Mouse (Mus musculus): ENCODE data around the gene Kcnip4. TPM values are rescaled to one million over a fixed set of nuclear protein-coding genes. Genes with fewer than 3 reads are reported as not detected.

Kcnip4 gene
- not detected in 2 replicates for polyA plus RNA-seq (2012; ENCODE audit: insufficient read depth, insufficient read length, missing spikeins)

DNA sequence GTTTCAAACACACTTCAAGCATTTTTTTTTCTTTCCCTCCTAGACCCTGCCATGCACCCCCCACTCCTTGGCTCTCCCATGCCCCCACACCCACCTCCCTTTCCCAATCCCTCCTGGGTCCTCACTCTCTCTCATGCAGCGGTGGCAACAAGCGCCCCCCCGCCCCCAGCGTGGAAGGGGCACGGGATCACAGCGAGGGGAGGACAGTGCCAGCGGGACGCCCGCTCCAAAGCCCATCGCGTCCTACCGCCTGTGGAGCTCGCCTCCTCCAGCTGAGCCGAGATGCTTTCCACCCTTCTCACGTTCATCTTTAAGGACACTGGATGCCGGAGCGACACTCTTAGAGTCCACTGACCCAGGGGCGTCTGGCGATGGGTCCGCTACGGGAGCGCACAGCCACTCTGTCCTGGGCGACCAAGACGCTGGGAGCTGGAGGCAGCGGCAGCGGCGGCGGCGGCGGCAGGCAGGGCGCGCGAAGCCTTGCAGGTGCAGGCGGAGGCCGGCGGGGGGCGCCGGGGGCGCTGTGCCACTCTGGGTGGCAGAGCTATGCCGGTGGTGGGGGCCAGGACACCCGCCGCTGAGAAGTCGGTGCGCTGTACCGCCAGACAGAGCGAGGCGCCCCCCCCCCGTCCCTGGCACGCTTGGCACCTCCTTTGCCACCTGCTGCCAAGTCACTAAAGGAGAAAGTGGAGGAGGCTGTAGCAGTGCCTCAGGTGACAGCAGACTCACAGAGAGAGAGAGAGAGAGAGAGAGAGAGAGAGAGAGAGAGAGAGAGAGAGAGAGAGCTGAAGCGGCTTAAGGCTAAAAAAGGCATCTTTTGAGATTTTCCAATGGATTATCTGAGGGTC, at the start of gene Kcnip4:
Gene Kcnip4, minus strand, starts transcription at position 514 of the 848 bp plus-strand sequence.
- Histone ChIP-seq H3K4me1 (ENCODE audit: control insufficient read depth, insufficient read depth, insufficient read length, low read length) (no peaks in the 10 kb centered on the region), H3K4me3 (ENCODE audit: insufficient read depth, low read depth, low read length) (no peak within 1 kb of the TSS), H3K27ac (replicated peaks; ENCODE audit: low read depth, low read length) (no peak within 1 kb of the TSS)

DNA sequence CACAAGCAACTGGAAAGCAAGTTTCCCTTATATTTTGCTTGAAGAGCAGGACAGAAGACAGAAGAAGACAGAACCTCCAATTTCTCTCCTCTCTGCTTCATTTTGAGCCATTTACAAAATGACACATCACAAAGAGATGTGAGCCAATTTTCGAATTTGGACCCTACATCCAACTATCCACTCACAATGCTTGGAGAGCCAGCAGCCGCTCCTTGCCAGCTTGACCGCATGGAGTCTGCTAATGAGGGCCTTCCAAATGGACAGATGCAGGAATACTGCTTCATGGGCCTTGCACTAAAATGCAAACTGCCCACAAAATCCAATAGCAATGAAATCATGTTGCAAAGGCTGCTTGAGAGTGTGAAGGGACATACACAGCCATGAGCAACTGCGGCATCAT, 47.2 kb upstream of the Kcnip4 start:
- H3K27ac ChIP-seq (replicated peaks; ENCODE audit: low read depth, low read length): no peak overlapping the region
- no peak overlapping the region for H3K4me3 ChIP-seq (ENCODE audit: insufficient read depth, low read depth, low read length)
- H3K4me1 ChIP-seq (ENCODE audit: control insufficient read depth, insufficient read depth, insufficient read length, low read length): no peaks in the 10 kb centered on the region

DNA sequence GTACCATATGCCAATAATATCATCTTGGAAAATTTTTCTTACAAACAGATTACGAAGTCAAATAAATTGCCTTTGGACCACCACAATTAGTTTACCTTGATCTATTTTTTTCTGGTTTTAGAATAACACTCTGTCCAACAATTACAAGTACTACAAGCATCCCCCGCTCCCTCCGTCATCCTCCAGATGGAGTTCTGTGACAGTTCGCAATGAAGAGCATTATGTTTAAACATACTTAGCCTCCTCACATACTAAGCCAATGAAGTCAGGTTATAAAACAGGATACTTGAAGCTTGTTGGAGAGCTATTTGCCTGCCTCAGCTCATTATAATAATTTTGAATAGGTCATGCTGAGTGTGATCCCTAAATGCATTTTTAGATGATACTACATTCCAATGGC, 39.0 kb upstream of the Kcnip4 start:
- H3K4me3 ChIP-seq (ENCODE audit: insufficient read depth, low read depth, low read length): no peak overlapping the region
- H3K27ac ChIP-seq (replicated peaks; ENCODE audit: low read depth, low read length): no peak overlapping the region
- no peaks in the 10 kb centered on the region for H3K4me1 ChIP-seq (ENCODE audit: control insufficient read depth, insufficient read depth, insufficient read length, low read length)

GRCm38 (mm10) chr5:49557436-49557835, 32.7 kb upstream of the Kcnip4 start:
- no peak overlapping the region for H3K27ac ChIP-seq (replicated peaks; ENCODE audit: low read depth, low read length)
- no peak overlapping the region for H3K4me3 ChIP-seq (ENCODE audit: insufficient read depth, low read depth, low read length)
- H3K4me1 ChIP-seq (ENCODE audit: control insufficient read depth, insufficient read depth, insufficient read length, low read length): no peaks in the 10 kb centered on the region

DNA sequence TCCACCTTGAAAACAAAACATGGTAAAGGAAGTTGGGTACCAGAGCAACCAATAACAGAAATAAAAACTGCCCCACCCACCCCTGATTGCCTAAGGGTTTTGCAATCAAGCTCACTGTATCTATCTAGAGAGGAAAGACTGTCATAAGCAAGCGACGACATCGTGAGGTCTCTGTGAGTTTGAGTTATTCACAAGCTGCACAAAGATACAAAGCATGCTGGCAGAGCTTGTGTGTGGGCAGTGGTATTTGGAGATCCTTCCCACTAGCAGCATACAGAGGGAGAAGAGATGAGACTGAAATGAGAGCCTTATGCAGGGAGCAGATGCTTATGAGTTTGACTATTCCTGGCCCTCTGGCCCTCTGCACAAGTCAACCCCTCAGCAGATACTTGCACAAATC, 23.2 kb upstream of the Kcnip4 start:
- Histone ChIP-seq H3K27ac (replicated peaks; ENCODE audit: low read depth, low read length) (no peak overlapping the region), H3K4me3 (ENCODE audit: insufficient read depth, low read depth, low read length) (no peak overlapping the region), H3K4me1 (ENCODE audit: control insufficient read depth, insufficient read depth, insufficient read length, low read length) (no peaks in the 10 kb centered on the region)

DNA sequence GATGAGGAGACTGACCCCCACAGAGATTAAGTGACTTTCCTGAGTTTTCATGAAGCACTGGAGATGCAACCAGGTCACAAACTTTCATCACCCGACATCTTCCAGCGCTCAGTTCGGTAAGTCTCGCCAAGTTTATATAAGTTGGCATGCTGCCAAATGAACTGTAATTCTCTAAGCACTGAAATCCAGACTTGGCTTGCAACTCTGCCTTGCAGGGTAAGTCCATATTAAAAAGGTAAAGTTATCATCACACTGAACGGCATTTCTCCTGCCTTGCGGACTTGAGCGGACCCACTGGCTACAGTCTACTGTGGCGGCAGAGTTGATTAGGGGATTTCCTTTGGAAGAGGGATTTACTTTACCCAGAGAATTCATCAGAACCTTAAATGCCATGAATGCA, 4.7 kb upstream of the Kcnip4 start:
- Histone ChIP-seq H3K4me3 (ENCODE audit: insufficient read depth, low read depth, low read length) (no peak overlapping the region), H3K4me1 (ENCODE audit: control insufficient read depth, insufficient read depth, insufficient read length, low read length) (no peaks in the 10 kb centered on the region), H3K27ac (replicated peaks; ENCODE audit: low read depth, low read length) (no peak overlapping the region)

- Histone ChIP-seq H3K4me1 (ENCODE audit: control insufficient read depth, insufficient read depth, insufficient read length, low read length) (no peaks in the 10 kb centered on the region), H3K4me3 (ENCODE audit: insufficient read depth, low read depth, low read length) (no peak overlapping the region), H3K27ac (replicated peaks; ENCODE audit: low read depth, low read length) (no peak overlapping the region)
Observed at GRCm38 (mm10) chr5:49525242-49525612, 520 bp upstream of the Kcnip4 start.

DNA sequence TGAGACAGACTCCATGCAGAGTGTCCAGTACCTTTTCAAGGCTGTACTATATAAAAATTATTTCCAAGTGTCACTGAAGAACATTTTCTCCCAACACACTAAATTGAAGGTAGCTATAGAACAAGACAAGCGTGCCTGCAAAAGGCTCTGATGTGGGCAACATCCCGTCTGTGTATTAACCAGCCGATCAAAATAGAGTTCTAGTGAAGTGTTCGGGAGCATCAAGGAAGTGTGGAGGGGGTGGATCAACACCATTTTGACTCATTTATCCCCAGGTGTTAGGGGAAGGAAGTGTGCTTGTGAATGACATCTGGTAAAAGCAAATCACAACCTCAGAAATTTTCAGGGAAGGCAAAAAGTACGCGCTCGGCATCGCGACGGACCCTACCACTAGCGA, 712 bp downstream of the Kcnip4 start:
- H3K27ac ChIP-seq (replicated peaks; ENCODE audit: low read depth, low read length): no peak overlapping the region
- no peak overlapping the region for H3K4me3 ChIP-seq (ENCODE audit: insufficient read depth, low read depth, low read length)
- no peaks in the 10 kb centered on the region for H3K4me1 ChIP-seq (ENCODE audit: control insufficient read depth, insufficient read depth, insufficient read length, low read length)

GRCm38 (mm10) chr5:49522986-49523385, 1.7 kb downstream of the Kcnip4 start:
- H3K4me3 ChIP-seq (ENCODE audit: insufficient read depth, low read depth, low read length): no peak overlapping the region

GRCm38 (mm10) chr5:49498743-49499142, 26.0 kb downstream of the Kcnip4 start:
- Histone ChIP-seq H3K4me1 (ENCODE audit: control insufficient read depth, insufficient read depth, insufficient read length, low read length) (no peaks in the 10 kb centered on the region), H3K4me3 (ENCODE audit: insufficient read depth, low read depth, low read length) (no peak overlapping the region), H3K27ac (replicated peaks; ENCODE audit: low read depth, low read length) (no peak overlapping the region)

More at GRCm38 (mm10) chr5:49522986-49523385, 1.7 kb downstream of the Kcnip4 start:
- Histone ChIP-seq H3K4me1 (ENCODE audit: control insufficient read depth, insufficient read depth, insufficient read length, low read length) (no peaks in the 10 kb centered on the region), H3K27ac (replicated peaks; ENCODE audit: low read depth, low read length) (no peak overlapping the region)

DNA sequence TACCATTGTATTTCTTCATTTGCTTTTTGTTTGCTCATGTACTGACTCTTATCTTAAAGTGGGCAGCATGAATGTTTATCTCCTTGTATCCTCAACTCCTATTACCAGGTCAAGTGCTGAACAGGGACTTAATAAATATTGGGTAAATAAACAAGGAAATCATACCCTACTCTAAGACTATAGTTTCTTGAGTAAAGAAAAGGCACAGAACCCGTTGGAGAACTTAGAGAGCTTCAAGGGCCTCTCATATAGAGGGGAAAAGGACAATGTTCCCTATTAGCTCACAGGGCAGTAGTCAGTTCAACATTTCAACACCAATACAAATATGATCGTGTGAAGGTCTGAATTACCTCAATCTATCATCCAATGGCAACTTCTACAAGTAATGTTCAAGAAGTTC, 37.4 kb downstream of the Kcnip4 start:
- Histone ChIP-seq H3K4me1 (ENCODE audit: control insufficient read depth, insufficient read depth, insufficient read length, low read length) (no peaks in the 10 kb centered on the region), H3K4me3 (ENCODE audit: insufficient read depth, low read depth, low read length) (no peak overlapping the region), H3K27ac (replicated peaks; ENCODE audit: low read depth, low read length) (no peak overlapping the region)

- H3K4me1 ChIP-seq (ENCODE audit: control insufficient read depth, insufficient read depth, insufficient read length, low read length): no peaks in the 10 kb centered on the region
- H3K4me3 ChIP-seq (ENCODE audit: insufficient read depth, low read depth, low read length): no peak overlapping the region
- no peak overlapping the region for H3K27ac ChIP-seq (replicated peaks; ENCODE audit: low read depth, low read length)
Observed at GRCm38 (mm10) chr5:49470738-49471137, 54.0 kb downstream of the Kcnip4 start.

- no peak overlapping the region for H3K4me3 ChIP-seq (ENCODE audit: insufficient read depth, low read depth, low read length)
- no peak overlapping the region for H3K27ac ChIP-seq (replicated peaks; ENCODE audit: low read depth, low read length)
- no peaks in the 10 kb centered on the region for H3K4me1 ChIP-seq (ENCODE audit: control insufficient read depth, insufficient read depth, insufficient read length, low read length)
Observed at GRCm38 (mm10) chr5:49460643-49461276, 63.9 kb downstream of the Kcnip4 start.

GRCm38 (mm10) chr5:49453100-49453499, 71.6 kb downstream of the Kcnip4 start:
- Histone ChIP-seq H3K4me1 (ENCODE audit: control insufficient read depth, insufficient read depth, insufficient read length, low read length) (no peaks in the 10 kb centered on the region), H3K4me3 (ENCODE audit: insufficient read depth, low read depth, low read length) (no peak overlapping the region), H3K27ac (replicated peaks; ENCODE audit: low read depth, low read length) (no peak overlapping the region)

GRCm38 (mm10) chr5:49451295-49451694, 73.4 kb downstream of the Kcnip4 start:
- H3K27ac ChIP-seq (replicated peaks; ENCODE audit: low read depth, low read length): no peak overlapping the region
- no peaks in the 10 kb centered on the region for H3K4me1 ChIP-seq (ENCODE audit: control insufficient read depth, insufficient read depth, insufficient read length, low read length)
- H3K4me3 ChIP-seq (ENCODE audit: insufficient read depth, low read depth, low read length): no peak overlapping the region

GRCm38 (mm10) chr5:49450876-49451275, 73.8 kb downstream of the Kcnip4 start:
- H3K4me1 ChIP-seq (ENCODE audit: control insufficient read depth, insufficient read depth, insufficient read length, low read length): no peaks in the 10 kb centered on the region
- no peak overlapping the region for H3K4me3 ChIP-seq (ENCODE audit: insufficient read depth, low read depth, low read length)

More at GRCm38 (mm10) chr5:49450876-49451275, 73.8 kb downstream of the Kcnip4 start:
- H3K27ac ChIP-seq (replicated peaks; ENCODE audit: low read depth, low read length): no peak overlapping the region

All from brown adipose tissue, adult 24 weeks (tissue).